In genomic region chr13:78697814-78698519, GRCm38 (mm10) we compare ENCODE assay signal across 11 mouse cellular contexts.
DNase-seq lines count a peak whose midpoint lies in the region; ATAC-seq and TF ChIP-seq lines count a peak whose summit lies in the region.
"Had no signal": no experiment of that assay in that cellular context is flagged by ENCODE, and none has a peak within 500 bp of the region (broad histone marks: within the 10 kb centered on the region; RNA-seq: fewer than 3 reads in every experiment).

No protein-coding gene starts in this region.

- ATAC-seq in hindbrain, embryonic 11.5 days (ENCODE audit: low FRiP score), result peak; percentile 86
- no peak for ATAC-seq in hindbrain, embryonic 16.5 days
- ATAC-seq in hindbrain, embryonic 13.5 days (ENCODE audit: low FRiP score), result peak; percentile 69
- ATAC-seq in neural tube, embryonic 14.5 days (ENCODE audit: low read depth), result peak; percentile 49; the same call in 1 of the 2 replicates

- no peak for TF ChIP-seq POLR2A in thymus, adult 2 months (IDR thresholded peaks at IDR 0.05; ENCODE audit: control insufficient read depth, extremely low read depth, insufficient read depth, low read length, poor library complexity)

- H3K9me3 ChIP-seq in hindbrain, embryonic 11.5 days (ENCODE audit: control insufficient read depth, low read length), result no peaks in the 10 kb centered on the region
- no peaks in the 10 kb centered on the region for H3K9me3 ChIP-seq in hindbrain, embryonic 16.5 days (ENCODE audit: control insufficient read depth, low read length)
- no peaks in the 10 kb centered on the region for H3K9me3 ChIP-seq in hindbrain, embryonic 13.5 days
- no peaks in the 10 kb centered on the region for H3K9me3 ChIP-seq in neural tube, embryonic 14.5 days (ENCODE audit: control insufficient read depth, low read length)
- H3K9me3 ChIP-seq: heart, embryonic 15.5 days; lung, embryonic 15.5 days had no signal

- 51% methylated on average over 3 of the region's 3 CpGs for WGBS in hindbrain, embryonic 11.5 days
- WGBS in hindbrain, embryonic 16.5 days, result 41% methylated on average over 3 of the region's 3 CpGs
- WGBS in hindbrain, embryonic 13.5 days, result 46% methylated on average over 3 of the region's 3 CpGs
- 30% methylated on average over 3 of the region's 3 CpGs for WGBS in neural tube, embryonic 14.5 days
- 57% methylated on average over 3 of the region's 3 CpGs for WGBS in thymus, adult 2 months

- no peak overlapping the region for H3K4me2 ChIP-seq in hindbrain, embryonic 11.5 days (replicated peaks; ENCODE audit: low read depth, low read length)
- no peak overlapping the region for H3K4me2 ChIP-seq in hindbrain, embryonic 16.5 days (ENCODE audit: low read length)
- no peak overlapping the region for H3K4me2 ChIP-seq in hindbrain, embryonic 13.5 days
- H3K4me2 ChIP-seq in neural tube, embryonic 14.5 days (ENCODE audit: low read depth, low read length), result no peak overlapping the region
- H3K4me2 ChIP-seq: heart, embryonic 15.5 days; lung, embryonic 15.5 days had no signal

- no peaks in the 10 kb centered on the region for H3K4me1 ChIP-seq in hindbrain, embryonic 11.5 days (replicated peaks; ENCODE audit: control insufficient read depth, insufficient read depth, low read length)
- peaks cover 3% of the 10 kb centered on the region; the same call in 1 of the 2 replicates for H3K4me1 ChIP-seq in hindbrain, embryonic 16.5 days (ENCODE audit: control insufficient read depth, insufficient read depth, low read depth, low read length)
- H3K4me1 ChIP-seq in hindbrain, embryonic 13.5 days (replicated peaks), result peaks cover 5% of the 10 kb centered on the region
- H3K4me1 ChIP-seq in neural tube, embryonic 14.5 days (ENCODE audit: control insufficient read depth, insufficient read depth, low read length), result no peaks in the 10 kb centered on the region
- no peaks in the 10 kb centered on the region for H3K4me1 ChIP-seq in thymus, adult 2 months (replicated peaks; ENCODE audit: control insufficient read depth, insufficient read depth, low read length)
- H3K4me1 ChIP-seq: heart, embryonic 15.5 days had no signal

- H3K9ac ChIP-seq in hindbrain, embryonic 11.5 days (ENCODE audit: low read depth, low read length), result no peak overlapping the region
- no peak overlapping the region for H3K9ac ChIP-seq in hindbrain, embryonic 16.5 days (ENCODE audit: low read depth, low read length)
- no peak overlapping the region for H3K9ac ChIP-seq in hindbrain, embryonic 13.5 days
- no peak overlapping the region for H3K9ac ChIP-seq in neural tube, embryonic 14.5 days (replicated peaks; ENCODE audit: low read depth, low read length)
- H3K9ac ChIP-seq: heart, embryonic 15.5 days; lung, embryonic 15.5 days had no signal

- no peaks in the 10 kb centered on the region for H3K27me3 ChIP-seq in hindbrain, embryonic 11.5 days (ENCODE audit: control insufficient read depth, insufficient read depth, low read length)
- no peaks in the 10 kb centered on the region for H3K27me3 ChIP-seq in hindbrain, embryonic 16.5 days (replicated peaks; ENCODE audit: control insufficient read depth, insufficient read depth, low read length)
- H3K27me3 ChIP-seq in hindbrain, embryonic 13.5 days, result no peaks in the 10 kb centered on the region
- no peaks in the 10 kb centered on the region for H3K27me3 ChIP-seq in neural tube, embryonic 14.5 days (ENCODE audit: control insufficient read depth, insufficient read depth, low read length)
- H3K27me3 ChIP-seq in thymus, adult 2 months (ENCODE audit: control insufficient read depth, insufficient read depth, low read length), result no peaks in the 10 kb centered on the region
- H3K27me3 ChIP-seq: heart, embryonic 15.5 days; lung, embryonic 15.5 days had no signal

- DNase-seq in hindbrain, embryonic 11.5 days (ENCODE audit: low spot score), result peak; percentile 27
- DNase-seq in retina, postnatal 1 day, result peak; percentile 36
- DNase-seq in retina, embryonic 14.5 days (ENCODE audit: low spot score), result no peak
- DNase-seq in gastrocnemius, postnatal 10 days, result no peak
- no peak for DNase-seq in thymus, adult 2 months
- DNase-seq: cerebellum, adult 11-12 months had no signal

- H3K4me3 ChIP-seq in hindbrain, embryonic 11.5 days (ENCODE audit: low read depth, low read length), result no peak overlapping the region
- H3K4me3 ChIP-seq in hindbrain, embryonic 16.5 days (ENCODE audit: low read length), result no peak overlapping the region
- no peak overlapping the region for H3K4me3 ChIP-seq in hindbrain, embryonic 13.5 days
- H3K4me3 ChIP-seq in neural tube, embryonic 14.5 days (ENCODE audit: low read depth, low read length), result no peak overlapping the region
- no peak overlapping the region for H3K4me3 ChIP-seq in thymus, adult 2 months (ENCODE audit: control insufficient read depth, insufficient read depth, low read length)
- H3K4me3 ChIP-seq: heart, embryonic 15.5 days; lung, embryonic 15.5 days had no signal

- H3K36me3 ChIP-seq in hindbrain, embryonic 11.5 days (ENCODE audit: control insufficient read depth, insufficient read depth, low read length), result no peaks in the 10 kb centered on the region
- H3K36me3 ChIP-seq in hindbrain, embryonic 16.5 days (ENCODE audit: control insufficient read depth, insufficient read depth, low read length), result no peaks in the 10 kb centered on the region
- H3K36me3 ChIP-seq in hindbrain, embryonic 13.5 days, result no peaks in the 10 kb centered on the region
- no peaks in the 10 kb centered on the region for H3K36me3 ChIP-seq in neural tube, embryonic 14.5 days (ENCODE audit: control insufficient read depth, insufficient read depth, low read length)
- no peaks in the 10 kb centered on the region for H3K36me3 ChIP-seq in thymus, adult 2 months (ENCODE audit: control insufficient read depth, insufficient read depth, low read length)
- H3K36me3 ChIP-seq: heart, embryonic 15.5 days; lung, embryonic 15.5 days had no signal

- TF ChIP-seq CTCF in thymus, adult 2 months (IDR thresholded peaks at IDR 0.05; ENCODE audit: borderline replicate concordance, control insufficient read depth, extremely low read depth, insufficient read depth, low read length, poor library complexity), result no peak

- H3K27ac ChIP-seq in hindbrain, embryonic 11.5 days (ENCODE audit: low read depth, low read length), result no peak overlapping the region
- H3K27ac ChIP-seq in hindbrain, embryonic 16.5 days (ENCODE audit: low read depth, low read length), result no peak overlapping the region
- 0 out of 2 replicates have a peak overlapping the region, but pooled peaks have one; percentile 12 for H3K27ac ChIP-seq in hindbrain, embryonic 13.5 days
- no peak overlapping the region for H3K27ac ChIP-seq in neural tube, embryonic 14.5 days (ENCODE audit: low read depth, low read length)
- H3K27ac ChIP-seq in thymus, adult 2 months (ENCODE audit: control insufficient read depth, insufficient read depth, low read length), result no peak overlapping the region
- H3K27ac ChIP-seq: heart, embryonic 15.5 days; lung, embryonic 15.5 days had no signal

Comparison
In these comparisons a context has a peak if more than half of its experiments do, and no peak if none do; other contexts are left out.
1. DNase-seq: peak in hindbrain, embryonic 11.5 days (single experiment) and retina, postnatal 1 day (single experiment); none in retina, embryonic 14.5 days (single experiment), gastrocnemius, postnatal 10 days (single experiment) and thymus, adult 2 months (single experiment).